23 mouse cellular contexts compared by ENCODE assay signal in genomic region chr1:130996356-130996755, GRCm38 (mm10). TPM values are rescaled to one million over a fixed set of nuclear protein-coding genes. Genes with fewer than 3 reads are reported as not detected.
"Had no signal": no experiment of that assay in that cellular context is flagged by ENCODE, and none has a peak within 500 bp of the region (broad histone marks: within the 10 kb centered on the region; RNA-seq: fewer than 3 reads in every experiment).

No protein-coding gene starts in this region.

- DNase-seq: liver, postnatal 0 days; lung, adult 2 months; lung, postnatal 10 days; right cerebral cortex, postnatal 14 days; spleen, adult 18-20 months; thymus, adult 18-20 months; thymus, postnatal 14 days; thymus, postnatal 36 days had no signal

- H3K27me3 ChIP-seq: liver, embryonic 15.5 days; lung, embryonic 15.5 days; midbrain, embryonic 13.5 days; midbrain, embryonic 15.5 days; neural tube, embryonic 12.5 days; stomach, embryonic 15.5 days had no signal

- ATAC-seq: liver, postnatal 0 days; midbrain, embryonic 13.5 days; midbrain, embryonic 15.5 days had no signal

- H3K27ac ChIP-seq: liver, embryonic 15.5 days; lung, embryonic 15.5 days; macrophage; midbrain, embryonic 13.5 days; midbrain, embryonic 15.5 days; neural tube, embryonic 12.5 days; stomach, embryonic 15.5 days had no signal

- H3K4me3 ChIP-seq: liver, embryonic 15.5 days; lung, embryonic 15.5 days; megakaryocyte, embryonic 14.5 days; midbrain, embryonic 13.5 days; midbrain, embryonic 15.5 days; neural tube, embryonic 12.5 days; stomach, embryonic 15.5 days had no signal

- H3K4me1 ChIP-seq: liver, embryonic 15.5 days; lung, embryonic 15.5 days; midbrain, embryonic 13.5 days; midbrain, embryonic 15.5 days; neural tube, embryonic 12.5 days; stomach, embryonic 15.5 days had no signal

- H3K9ac ChIP-seq: liver, embryonic 15.5 days; liver, postnatal 0 days; lung, embryonic 15.5 days; midbrain, embryonic 13.5 days; midbrain, embryonic 15.5 days; neural tube, embryonic 12.5 days; stomach, embryonic 15.5 days had no signal

- H3K36me3 ChIP-seq: liver, embryonic 15.5 days; lung, embryonic 15.5 days; midbrain, embryonic 13.5 days; midbrain, embryonic 15.5 days; neural tube, embryonic 12.5 days; stomach, embryonic 15.5 days had no signal

- H3K4me2 ChIP-seq: liver, embryonic 15.5 days; lung, embryonic 15.5 days; midbrain, embryonic 11.5 days; midbrain, embryonic 13.5 days; midbrain, embryonic 15.5 days; neural tube, embryonic 12.5 days; stomach, embryonic 15.5 days had no signal

- H3K9me3 ChIP-seq: liver, embryonic 15.5 days; lung, embryonic 15.5 days; megakaryocyte, embryonic 14.5 days; midbrain, embryonic 13.5 days; midbrain, embryonic 15.5 days; neural tube, embryonic 12.5 days; stomach, embryonic 15.5 days had no signal

RNA-seq across cellular contexts. Expression of gene Il10, which starts 23.3 kb away (rescaled TPM):
- total RNA-seq: megakaryocyte progenitor cell, adult 5-6 weeks; midbrain, postnatal 0 days; monocyte, adult 5-6 weeks; neutrophil, adult 5-6 weeks had no signal
- polyA plus RNA-seq: liver, embryonic 15.5 days; lung, adult 2 months; midbrain, embryonic 11.5 days; midbrain, embryonic 13.5 days; midbrain, embryonic 15.5 days; midbrain, postnatal 0 days; neural tube, embryonic 12.5 days; neural tube, embryonic 14.5 days; stomach, embryonic 15.5 days had no signal

RNA-seq across cellular contexts. Expression of gene Il19, which starts 56.4 kb away (rescaled TPM):
- total RNA-seq: megakaryocyte progenitor cell, adult 5-6 weeks; midbrain, postnatal 0 days; monocyte, adult 5-6 weeks; neutrophil, adult 5-6 weeks had no signal
- polyA plus RNA-seq: liver, embryonic 15.5 days; liver, postnatal 0 days; lung, adult 2 months; lung, embryonic 15.5 days; macrophage; midbrain, embryonic 11.5 days; midbrain, embryonic 13.5 days; midbrain, embryonic 15.5 days; midbrain, postnatal 0 days; neural tube, embryonic 12.5 days; neural tube, embryonic 14.5 days; stomach, embryonic 15.5 days; thymus, postnatal 0 days had no signal
